In genomic region chr2:70177709-70178030, GRCm38 (mm10) we compare ENCODE assay signal across 14 mouse cellular contexts.
A peak's percentile ranks its signal among the peaks of the same experiment; 100 is the strongest.
DNase-seq lines count a peak whose midpoint lies in the region; ATAC-seq lines count a peak whose summit lies in the region.
"Had no signal": no experiment of that assay in that cellular context is flagged by ENCODE, and none has a peak within 500 bp of the region (broad histone marks: within the 10 kb centered on the region; RNA-seq: fewer than 3 reads in every experiment).

No protein-coding gene starts in this region.

- no peaks in the 10 kb centered on the region for H3K27me3 ChIP-seq in neural tube, embryonic 11.5 days (ENCODE audit: control insufficient read depth, insufficient read depth, low read length)
- H3K27me3 ChIP-seq in forebrain, embryonic 16.5 days (replicated peaks; ENCODE audit: control insufficient read depth, insufficient read depth, low read length) = no peaks in the 10 kb centered on the region
- H3K27me3 ChIP-seq in midbrain, embryonic 12.5 days = no peaks in the 10 kb centered on the region
- H3K27me3 ChIP-seq: embryonic facial prominence, embryonic 12.5 days; lung, embryonic 15.5 days had no signal

- H3K9me3 ChIP-seq in neural tube, embryonic 11.5 days (ENCODE audit: control insufficient read depth, low read length) = no peaks in the 10 kb centered on the region
- peaks cover 3% of the 10 kb centered on the region; the same call in 1 of the 2 replicates for H3K9me3 ChIP-seq in forebrain, embryonic 16.5 days (ENCODE audit: control insufficient read depth, low read length)
- 0 out of 2 replicates have a peak, but pooled peaks cover 3% of the 10 kb centered on the region for H3K9me3 ChIP-seq in midbrain, embryonic 12.5 days
- H3K9me3 ChIP-seq: embryonic facial prominence, embryonic 12.5 days; lung, embryonic 15.5 days had no signal

- WGBS in neural tube, embryonic 11.5 days = 54% methylated on average over 5 of the region's 5 CpGs
- WGBS in forebrain, embryonic 16.5 days = 23% methylated on average over 5 of the region's 5 CpGs
- WGBS in midbrain, embryonic 12.5 days = 34% methylated on average over 5 of the region's 5 CpGs

- H3K4me3 ChIP-seq in neural tube, embryonic 11.5 days (ENCODE audit: low read depth, low read length) = no peak overlapping the region
- H3K4me3 ChIP-seq in forebrain, embryonic 16.5 days (replicated peaks; ENCODE audit: low read length) = no peak overlapping the region
- H3K4me3 ChIP-seq in midbrain, embryonic 12.5 days = no peak overlapping the region
- H3K4me3 ChIP-seq: embryonic facial prominence, embryonic 12.5 days; lung, embryonic 15.5 days had no signal

- H3K36me3 ChIP-seq in neural tube, embryonic 11.5 days (ENCODE audit: control insufficient read depth, insufficient read depth, low read length) = no peaks in the 10 kb centered on the region
- H3K36me3 ChIP-seq in forebrain, embryonic 16.5 days (ENCODE audit: control insufficient read depth, insufficient read depth) = no peaks in the 10 kb centered on the region
- no peaks in the 10 kb centered on the region for H3K36me3 ChIP-seq in midbrain, embryonic 12.5 days
- H3K36me3 ChIP-seq: embryonic facial prominence, embryonic 12.5 days; lung, embryonic 15.5 days had no signal

- H3K27ac ChIP-seq in neural tube, embryonic 11.5 days (ENCODE audit: low read depth, low read length) = peak overlapping the region; percentile 5
- peak overlapping the region; percentile 16 for H3K27ac ChIP-seq in forebrain, embryonic 16.5 days (ENCODE audit: low read length)
- peak overlapping the region; percentile 68 for H3K27ac ChIP-seq in midbrain, embryonic 12.5 days (replicated peaks)
- H3K27ac ChIP-seq: embryonic facial prominence, embryonic 12.5 days; lung, embryonic 15.5 days had no signal

- peaks cover 8% of the 10 kb centered on the region; the same call in 1 of the 2 replicates for H3K4me1 ChIP-seq in neural tube, embryonic 11.5 days (ENCODE audit: control insufficient read depth, insufficient read depth, low read length)
- H3K4me1 ChIP-seq in forebrain, embryonic 16.5 days (replicated peaks; ENCODE audit: control insufficient read depth, insufficient read depth, low read length) = peaks cover 14% of the 10 kb centered on the region
- H3K4me1 ChIP-seq in midbrain, embryonic 12.5 days = peaks cover 18% of the 10 kb centered on the region
- H3K4me1 ChIP-seq: embryonic facial prominence, embryonic 12.5 days; lung, embryonic 15.5 days had no signal

- DNase-seq in neural tube, embryonic 11.5 days (ENCODE audit: low spot score) = no peak
- DNase-seq in neural tube, embryonic 10.5 days (ENCODE audit: extremely low spot score, low spot score) = no peak
- DNase-seq in liver = no peak
- no peak for DNase-seq in urinary bladder, postnatal 36 days (ENCODE audit: low spot score in 2 of 2)
- DNase-seq in embryo, embryonic 9.5 days (ENCODE audit: extremely low spot score) = no peak
- DNase-seq in kidney, postnatal 25 days = no peak
- DNase-seq: adrenal gland, postnatal 25 days; gastrocnemius, postnatal 10 days; kidney, adult 8-10 months; thymus, adult 18-20 months had no signal

- ATAC-seq in neural tube, embryonic 11.5 days (ENCODE audit: insufficient read depth, low FRiP score, low TSS enrichment) = peak; percentile 45; the same call in 1 of the 2 replicates
- peak; percentile 38; the same call in 1 of the 2 replicates for ATAC-seq in forebrain, embryonic 16.5 days
- no peak for ATAC-seq in midbrain, embryonic 12.5 days (ENCODE audit: low FRiP score, low read depth)

- H3K9ac ChIP-seq in neural tube, embryonic 11.5 days (ENCODE audit: low read length) = no peak overlapping the region
- no peak overlapping the region for H3K9ac ChIP-seq in forebrain, embryonic 16.5 days (replicated peaks; ENCODE audit: low read depth, low read length)
- H3K9ac ChIP-seq in midbrain, embryonic 12.5 days (replicated peaks) = no peak overlapping the region
- H3K9ac ChIP-seq: embryonic facial prominence, embryonic 12.5 days; lung, embryonic 15.5 days had no signal

- no peak overlapping the region for H3K4me2 ChIP-seq in neural tube, embryonic 11.5 days (ENCODE audit: low read depth)
- H3K4me2 ChIP-seq in forebrain, embryonic 16.5 days (ENCODE audit: low read length) = no peak overlapping the region
- H3K4me2 ChIP-seq in midbrain, embryonic 12.5 days (replicated peaks) = no peak overlapping the region
- H3K4me2 ChIP-seq: embryonic facial prominence, embryonic 12.5 days; lung, embryonic 15.5 days had no signal

Comparison
In these comparisons a context has a peak if more than half of its experiments do, and no peak if none do; other contexts are left out.
1. H3K27ac ChIP-seq: peak in every context shown above with its lines; median percentile 68 in midbrain, embryonic 12.5 days; 16 in forebrain, embryonic 16.5 days; 5 in neural tube, embryonic 11.5 days.